Mouse (Mus musculus) hindbrain, embryonic 14.5 days (tissue): ENCODE measurements around the gene Dusp19. TPM values are rescaled to one million over a fixed set of nuclear protein-coding genes. Genes with fewer than 3 reads are reported as not detected.
A peak's percentile ranks its signal among the peaks of the same experiment; 100 is the strongest.

ENCODE experiments used
- ATAC-seq: fragments of 200-750 bp; cut with Nextera tagmentation; 2 replicates; pipeline ENCODE4 v1.8.0; 2017; ENCODE audit warnings: moderate number of reproducible peaks, mild to moderate bottlenecking, moderate TSS enrichment, moderate library complexity; ENCODE audit not compliant: low FRiP score
- DNase-seq: peaks from one replicate; pipeline ENCODE4 v3.0.0-alpha.2; 2015; ENCODE audit warnings: low spot score
- H3K27ac ChIP-seq: fragments of 300-500 bp; sonication (generic); 2 replicates; pipeline ENCODE4 v1.5.1; 2014; ENCODE audit warnings: mild to moderate bottlenecking, moderate library complexity
- H3K27me3 ChIP-seq: fragments of 300-500 bp; sonication (generic); 2 replicates; pipeline ENCODE4 v1.6.1; 2014; ENCODE audit warnings: mild to moderate bottlenecking, low read length, mixed read lengths; ENCODE audit not compliant: control insufficient read depth, insufficient read depth
- H3K36me3 ChIP-seq: fragments of 300-500 bp; sonication (generic); replicated peaks from 2 replicates; pipeline ENCODE4 v1.6.1; 2014; ENCODE audit not compliant: control insufficient read depth, insufficient read depth
- H3K4me1 ChIP-seq: fragments of 300-500 bp; sonication (generic); replicated peaks from 2 replicates; pipeline ENCODE4 v1.6.1; 2014; ENCODE audit warnings: antibody characterized with exemption, low read length, mixed read lengths; ENCODE audit not compliant: control insufficient read depth, insufficient read depth
- H3K4me2 ChIP-seq: fragments of 300-500 bp; sonication (generic); replicated peaks from 2 replicates; pipeline ENCODE4 v1.6.1; 2014; ENCODE audit warnings: mild to moderate bottlenecking, moderate library complexity
- H3K4me3 ChIP-seq: fragments of 300-500 bp; sonication (generic); replicated peaks from 2 replicates; pipeline ENCODE4 v1.5.1; 2014; ENCODE audit warnings: mild to moderate bottlenecking, low read length
- H3K9ac ChIP-seq: fragments of 300-500 bp; sonication (generic); 2 replicates; pipeline ENCODE4 v1.6.1; 2014
- H3K9me3 ChIP-seq: fragments of 300-500 bp; sonication (generic); 2 replicates; pipeline ENCODE4 v1.6.1; 2016; ENCODE audit warnings: low read length; ENCODE audit not compliant: control insufficient read depth
- WGBS: fragments of 180-500 bp; shearing (Covaris S2); extraction: QIAGEN DNeasy Blood & Tissue Kit; methylation state at CpG from one replicate; pipeline ENCODE4 v1.1.7; 2014; 5-methylcytosine and 5-hydroxymethylcytosine counted together
- polyA plus RNA-seq: library from polyadenylated mRNA; unstranded; fragments of >200 nt; fragmentation: Nextera tagmentation; extraction: Ambion mirVana; gene quantifications from 2 replicates; pipeline ENCODE4 v1.2.1, GENCODE M21; 2014

Gene Dusp19
- 20.0 and 20.1 TPM in 2 replicates for polyA plus RNA-seq

GRCm38 (mm10) chr2:80616854-80617737, at the start of gene Dusp19, which contains the start of gene Nup35:
Gene Dusp19 (plus strand): TSS chr2:80617045.
Gene Nup35 (plus strand): TSS chr2:80617236.
- peak within 1 kb of the TSS; percentile 79 for H3K27ac ChIP-seq
- WGBS, result 2% methylated on average over 21 of the region's 21 CpGs
- peaks cover 13% of the 10 kb centered on the region for H3K4me1 ChIP-seq
- DNase-seq (peak; percentile 98), ATAC-seq (peak; percentile 99)
- H3K9me3 ChIP-seq, result no peaks in the 10 kb centered on the region
- H3K36me3 ChIP-seq, result 0 out of 2 replicates have a peak, but pooled peaks cover 5% of the 10 kb centered on the region
- H3K27me3 ChIP-seq, result no peaks in the 10 kb centered on the region
- peak within 1 kb of the TSS; percentile 68 for H3K4me2 ChIP-seq
- H3K4me3 ChIP-seq, result peak within 1 kb of the TSS; percentile 54
- peak within 1 kb of the TSS; percentile 76 for H3K9ac ChIP-seq

- WGBS, result 92% methylated on average over 4 of the region's 4 CpGs
- no peak overlapping the region for H3K4me2 ChIP-seq
- ATAC-seq, result no peak
Measured at GRCm38 (mm10) chr2:80567411-80567810, 49.4 kb upstream of the Dusp19 start.

GRCm38 (mm10) chr2:80570656-80571055, 46.2 kb upstream of the Dusp19 start:
- Histone ChIP-seq H3K27me3 (no peaks in the 10 kb centered on the region), H3K9ac (no peak overlapping the region), H3K36me3 (no peaks in the 10 kb centered on the region; the same call in 1 of the 2 replicates), H3K4me1 (no peaks in the 10 kb centered on the region; the same call in 1 of the 2 replicates), H3K4me3 (no peak overlapping the region), H3K4me2 (no peak overlapping the region), H3K27ac (no peak overlapping the region), H3K9me3 (no peaks in the 10 kb centered on the region)
- DNase-seq (no peak), ATAC-seq (no peak)
- 80% methylated on average over 4 of the region's 4 CpGs for WGBS

More at GRCm38 (mm10) chr2:80567411-80567810, 49.4 kb upstream of the Dusp19 start:
- Histone ChIP-seq H3K4me3 (no peak overlapping the region), H3K4me1 (no peaks in the 10 kb centered on the region), H3K9ac (no peak overlapping the region), H3K9me3 (no peaks in the 10 kb centered on the region), H3K36me3 (no peaks in the 10 kb centered on the region; the same call in none of the 2 replicates), H3K27ac (no peak overlapping the region), H3K27me3 (no peaks in the 10 kb centered on the region)
- no peak for DNase-seq

- Histone ChIP-seq H3K4me1 (peaks cover 15% of the 10 kb centered on the region), H3K27ac (no peak overlapping the region), H3K9me3 (no peaks in the 10 kb centered on the region), H3K36me3 (no peaks in the 10 kb centered on the region), H3K9ac (no peak overlapping the region), H3K27me3 (no peaks in the 10 kb centered on the region), H3K4me2 (no peak overlapping the region), H3K4me3 (no peak overlapping the region)
- ATAC-seq, result no peak
- 98% methylated on average over 1 of the region's 1 CpGs for WGBS
- no peak for DNase-seq
Measured at GRCm38 (mm10) chr2:80577286-80577685, 39.6 kb upstream of the Dusp19 start.

- peak overlapping the region; percentile 89 for H3K4me3 ChIP-seq
- H3K36me3 ChIP-seq, result no peaks in the 10 kb centered on the region
- no peaks in the 10 kb centered on the region for H3K9me3 ChIP-seq
- H3K27ac ChIP-seq, result no peak overlapping the region
- H3K4me2 ChIP-seq, result peak overlapping the region; percentile 83
- WGBS, result 47% methylated on average over 6 of the region's 6 CpGs
- ATAC-seq (no peak), DNase-seq (no peak)
- H3K9ac ChIP-seq, result peak overlapping the region; percentile 96
- H3K27me3 ChIP-seq, result no peaks in the 10 kb centered on the region
- peaks cover 15% of the 10 kb centered on the region for H3K4me1 ChIP-seq
Measured at GRCm38 (mm10) chr2:80579253-80579891, 37.5 kb upstream of the Dusp19 start.

- no peaks in the 10 kb centered on the region for H3K9me3 ChIP-seq
- peak overlapping the region; percentile 96 for H3K27ac ChIP-seq
- peak overlapping the region; percentile 89 for H3K4me3 ChIP-seq
- peak overlapping the region; percentile 96 for H3K9ac ChIP-seq
- H3K4me2 ChIP-seq, result peak overlapping the region; percentile 83
- ATAC-seq, result peak; percentile 80
- DNase-seq, result peak; percentile 42
- H3K4me1 ChIP-seq, result peaks cover 15% of the 10 kb centered on the region
- H3K27me3 ChIP-seq, result no peaks in the 10 kb centered on the region
- H3K36me3 ChIP-seq, result no peaks in the 10 kb centered on the region
- WGBS, result under 1% methylated on average over 56 of the region's 65 CpGs
Measured at GRCm38 (mm10) chr2:80580311-80580961, 36.4 kb upstream of the Dusp19 start.

- WGBS, result under 1% methylated on average over 85 of the region's 88 CpGs
- Histone ChIP-seq H3K9me3 (no peaks in the 10 kb centered on the region), H3K4me2 (peak within 1 kb of the TSS; percentile 83), H3K9ac (peak within 1 kb of the TSS; percentile 96), H3K27ac (peak within 1 kb of the TSS; percentile 96), H3K27me3 (no peaks in the 10 kb centered on the region), H3K36me3 (no peaks in the 10 kb centered on the region), H3K4me1 (peaks cover 15% of the 10 kb centered on the region), H3K4me3 (peak within 1 kb of the TSS; percentile 89)
- peak; percentile 95 for ATAC-seq
- DNase-seq, result peak; percentile 87
Measured at GRCm38 (mm10) chr2:80581043-80581711, 35.7 kb upstream of the Dusp19 start, which contains the start of gene Nckap1. Gene Nckap1 (minus strand): TSS chr2:80581380.

GRCm38 (mm10) chr2:80582356-80582755, 34.5 kb upstream of the Dusp19 start:
- Histone ChIP-seq H3K4me3 (no peak overlapping the region), H3K27ac (no peak overlapping the region), H3K9ac (no peak overlapping the region), H3K4me2 (no peak overlapping the region), H3K27me3 (no peaks in the 10 kb centered on the region), H3K9me3 (no peaks in the 10 kb centered on the region), H3K4me1 (peaks cover 15% of the 10 kb centered on the region), H3K36me3 (no peaks in the 10 kb centered on the region)
- no peak for ATAC-seq
- DNase-seq, result no peak
- whole genome bisulfite sequencing, result 84% methylated on average over 3 of the region's 3 CpGs
